Mouse (Mus musculus) midbrain, embryonic 14.5 days (tissue): ENCODE measurements around the gene Rnf157. TPM values are rescaled to one million over a fixed set of nuclear protein-coding genes. Genes with fewer than 3 reads are reported as not detected.

Source experiments
- ATAC-seq: fragments of 200-750 bp; cut with Nextera tagmentation; 2 replicates; pipeline ENCODE4 v1.8.0; 2017; ENCODE audit warnings: moderate number of reproducible peaks, moderate library complexity; ENCODE audit not compliant: low FRiP score, low TSS enrichment
- DNase-seq: peaks from one replicate; pipeline ENCODE4 v3.0.0-alpha.2; 2015
- H3K27ac ChIP-seq: fragments of 300-500 bp; sonication (generic); replicated peaks from 2 replicates; pipeline ENCODE4 v1.5.1; 2014; ENCODE audit warnings: mild to moderate bottlenecking, low read depth, low read length, moderate library complexity
- H3K27me3 ChIP-seq: fragments of 300-500 bp; sonication (generic); 2 replicates; pipeline ENCODE4 v1.6.1; 2014; ENCODE audit warnings: low read length, control low read depth, mixed read lengths; ENCODE audit not compliant: control insufficient read depth, insufficient read depth
- H3K36me3 ChIP-seq: fragments of 300-500 bp; sonication (generic); 2 replicates; pipeline ENCODE4 v1.6.1; 2014; ENCODE audit warnings: low read length, control low read depth; ENCODE audit not compliant: control insufficient read depth, insufficient read depth
- H3K4me1 ChIP-seq: fragments of 300-500 bp; sonication (generic); 2 replicates; pipeline ENCODE4 v1.6.1; 2014; ENCODE audit warnings: mild to moderate bottlenecking, antibody characterized with exemption, low read length, control low read depth; ENCODE audit not compliant: control insufficient read depth, insufficient read depth
- H3K4me2 ChIP-seq: fragments of 300-500 bp; sonication (generic); 2 replicates; pipeline ENCODE4 v1.6.1; 2014; ENCODE audit warnings: mild to moderate bottlenecking, low read length, moderate library complexity
- H3K4me3 ChIP-seq: fragments of 300-500 bp; sonication (generic); replicated peaks from 2 replicates; pipeline ENCODE4 v1.5.1; 2014; ENCODE audit warnings: low read depth, low read length
- H3K9ac ChIP-seq: fragments of 300-500 bp; sonication (generic); replicated peaks from 2 replicates; pipeline ENCODE4 v1.6.1; 2014; ENCODE audit warnings: mild to moderate bottlenecking, low read length, moderate library complexity
- H3K9me3 ChIP-seq: fragments of 300-500 bp; sonication (generic); 2 replicates; pipeline ENCODE4 v1.6.1; 2016; ENCODE audit warnings: low read length, control low read depth, mixed read lengths; ENCODE audit not compliant: control insufficient read depth
- WGBS: fragments of 180-500 bp; shearing (Covaris S2); extraction: QIAGEN DNeasy Blood & Tissue Kit; methylation state at CpG from one replicate; pipeline ENCODE4 v1.1.7; 2014; 5-methylcytosine and 5-hydroxymethylcytosine counted together
- polyA plus RNA-seq: library from polyadenylated mRNA; unstranded; fragments of >200 nt; fragmentation: Nextera tagmentation; extraction: Ambion mirVana; gene quantifications from 2 replicates; pipeline ENCODE4 v1.2.1, GENCODE M21; 2014

Gene Rnf157
- polyA plus RNA-seq, 1 experiment from 2014 or later, result 50.2 TPM

GRCm38 (mm10) chr11:116443935-116444334 is 31.1 kb upstream of the Rnf157 start:
- ATAC-seq, result no peak
- Histone ChIP-seq H3K4me1 (no peaks in the 10 kb centered on the region), H3K9me3 (no peaks in the 10 kb centered on the region), H3K27me3 (peaks cover 8% of the 10 kb centered on the region; the same call in 1 of the 2 replicates), H3K27ac (no peak overlapping the region), H3K4me2 (no peak overlapping the region), H3K36me3 (peaks cover 8% of the 10 kb centered on the region), H3K4me3 (no peak overlapping the region), H3K9ac (no peak overlapping the region)
- DNase-seq, result no peak
- WGBS, result 87% methylated on average over 6 of the region's 6 CpGs

- Histone ChIP-seq H3K36me3 (peaks cover 10% of the 10 kb centered on the region), H3K4me2 (no peak overlapping the region), H3K4me1 (no peaks in the 10 kb centered on the region), H3K4me3 (no peak overlapping the region), H3K27ac (no peak overlapping the region), H3K9me3 (no peaks in the 10 kb centered on the region), H3K27me3 (peaks cover 8% of the 10 kb centered on the region; the same call in 1 of the 2 replicates), H3K9ac (no peak overlapping the region)
- WGBS, result 90% methylated on average over 6 of the region's 6 CpGs
- no peak for ATAC-seq
- no peak for DNase-seq
These were observed 30.5 kb upstream of the Rnf157 start for GRCm38 (mm10) chr11:116443311-116443710.

DNA sequence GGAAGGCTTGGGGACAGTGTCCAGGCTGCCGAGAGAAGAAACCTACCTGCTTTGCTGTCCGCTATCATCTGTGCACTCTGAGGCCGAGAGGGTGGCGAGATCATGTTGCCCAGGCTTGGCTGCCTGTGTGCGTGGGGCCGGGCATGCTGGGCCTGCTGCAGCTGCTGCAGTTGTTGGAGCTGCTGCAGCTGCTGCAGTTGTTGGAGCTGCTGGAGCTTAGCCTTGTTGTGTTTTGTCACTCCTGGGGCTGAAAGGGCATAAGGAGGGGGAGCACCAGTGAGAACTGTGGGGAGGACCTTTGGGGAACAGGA is 30.0 kb upstream of the Rnf157 start:
- H3K27me3 ChIP-seq, result peaks cover 8% of the 10 kb centered on the region; the same call in 1 of the 2 replicates
- ATAC-seq, result no peak
- WGBS, result 83% methylated on average over 6 of the region's 6 CpGs
- no peak for DNase-seq
- no peak overlapping the region for H3K27ac ChIP-seq
- H3K4me3 ChIP-seq, result no peak overlapping the region
- H3K36me3 ChIP-seq, result peaks cover 10% of the 10 kb centered on the region
- H3K4me1 ChIP-seq, result no peaks in the 10 kb centered on the region
- no peaks in the 10 kb centered on the region for H3K9me3 ChIP-seq
- no peak overlapping the region for H3K9ac ChIP-seq
- H3K4me2 ChIP-seq, result no peak overlapping the region

DNA sequence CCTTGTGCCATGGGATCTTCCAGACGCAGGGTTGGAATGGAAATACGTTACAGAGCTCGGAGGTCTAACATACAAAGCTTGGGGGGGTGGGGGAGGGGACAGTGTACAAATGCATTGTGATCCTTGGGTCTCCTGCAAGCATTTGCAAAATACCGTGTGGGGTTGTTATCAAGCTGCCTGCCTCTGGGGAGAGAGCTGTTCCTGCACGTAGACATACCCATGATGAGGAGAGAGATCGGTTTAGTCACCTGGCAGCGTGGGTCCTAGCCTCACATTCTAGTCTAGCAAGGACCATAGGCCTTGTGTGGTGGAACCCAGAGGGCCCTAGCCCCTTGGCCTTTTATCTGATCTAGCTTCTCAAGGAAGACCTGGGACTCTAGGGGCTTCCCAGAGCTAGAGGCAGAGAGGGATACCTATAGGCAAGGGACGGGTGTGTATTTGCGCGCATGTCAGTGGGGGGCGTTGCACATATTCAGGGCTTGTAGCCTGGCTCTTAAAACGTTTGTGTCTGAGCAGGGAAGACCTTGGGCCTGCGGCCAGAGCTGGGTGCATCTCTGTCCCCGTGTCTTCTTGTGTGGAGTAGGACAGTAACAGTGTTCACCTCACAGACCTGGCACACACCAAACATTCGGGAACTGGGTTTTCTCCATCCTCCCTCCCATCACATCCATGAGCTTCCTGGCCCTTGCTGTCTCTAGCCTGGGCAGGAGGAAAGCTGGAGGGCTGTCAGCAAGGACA is 29.5 kb upstream of the Rnf157 start:
- Histone ChIP-seq H3K9me3 (no peaks in the 10 kb centered on the region), H3K9ac (no peak overlapping the region), H3K27me3 (peaks cover 8% of the 10 kb centered on the region; the same call in 1 of the 2 replicates), H3K4me2 (no peak overlapping the region), H3K36me3 (peaks cover 15% of the 10 kb centered on the region), H3K27ac (no peak overlapping the region), H3K4me3 (no peak overlapping the region), H3K4me1 (no peaks in the 10 kb centered on the region; the same call in 1 of the 2 replicates)
- 74% methylated on average over 15 of the region's 15 CpGs for WGBS
- ATAC-seq (no peak), DNase-seq (no peak)

- ATAC-seq, result no peak
- no peak overlapping the region for H3K4me3 ChIP-seq
These were observed 27.7 kb upstream of the Rnf157 start for GRCm38 (mm10) chr11:116440408-116441068.

GRCm38 (mm10) chr11:116439269-116440240 is 26.7 kb upstream of the Rnf157 start:
- WGBS, result 85% methylated on average over 19 of the region's 19 CpGs

More at GRCm38 (mm10) chr11:116440408-116441068, 27.7 kb upstream of the Rnf157 start:
- WGBS, result 85% methylated on average over 7 of the region's 7 CpGs
- no peak for DNase-seq
- no peak overlapping the region for H3K9ac ChIP-seq
- peaks cover 28% of the 10 kb centered on the region for H3K36me3 ChIP-seq
- H3K9me3 ChIP-seq, result no peaks in the 10 kb centered on the region
- H3K27me3 ChIP-seq, result no peaks in the 10 kb centered on the region
- peaks cover 16% of the 10 kb centered on the region for H3K4me1 ChIP-seq
- H3K4me2 ChIP-seq, result no peak overlapping the region
- no peak overlapping the region for H3K27ac ChIP-seq

DNA sequence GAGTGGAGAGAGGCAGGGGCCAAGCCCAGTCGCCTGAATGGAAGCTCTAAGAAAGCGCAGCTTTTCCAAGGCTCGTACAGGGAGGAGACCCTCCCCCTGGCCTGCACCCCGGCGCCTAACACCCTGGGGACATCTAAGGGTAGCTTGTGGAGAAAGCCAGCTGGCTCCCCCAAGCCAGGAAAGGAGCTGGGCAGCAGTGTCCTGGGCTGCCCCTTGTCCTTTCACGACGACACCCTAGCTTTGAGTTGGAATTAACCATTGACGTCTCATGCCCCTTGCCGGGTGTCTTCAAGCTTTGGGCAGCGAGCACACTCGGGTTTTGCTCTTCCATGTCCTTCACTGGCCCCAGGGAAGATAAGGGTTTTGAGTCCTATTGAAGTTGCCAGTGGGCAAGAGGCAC is 24.7 kb upstream of the Rnf157 start:
- ATAC-seq (no peak), DNase-seq (no peak)
- H3K4me2 ChIP-seq, result no peak overlapping the region
- WGBS, result 82% methylated on average over 11 of the region's 11 CpGs
- no peak overlapping the region for H3K27ac ChIP-seq
- H3K9me3 ChIP-seq, result no peaks in the 10 kb centered on the region
- H3K9ac ChIP-seq, result no peak overlapping the region
- peaks cover 28% of the 10 kb centered on the region for H3K36me3 ChIP-seq
- no peak overlapping the region for H3K4me3 ChIP-seq
- H3K27me3 ChIP-seq, result no peaks in the 10 kb centered on the region
- peaks cover 21% of the 10 kb centered on the region for H3K4me1 ChIP-seq

More at GRCm38 (mm10) chr11:116439269-116440240, 26.7 kb upstream of the Rnf157 start:
- Histone ChIP-seq H3K4me1 (peaks cover 21% of the 10 kb centered on the region), H3K9ac (no peak overlapping the region), H3K27me3 (no peaks in the 10 kb centered on the region), H3K9me3 (no peaks in the 10 kb centered on the region), H3K36me3 (peaks cover 28% of the 10 kb centered on the region), H3K27ac (no peak overlapping the region), H3K4me3 (no peak overlapping the region), H3K4me2 (no peak overlapping the region)
- ATAC-seq (no peak), DNase-seq (no peak)

GRCm38 (mm10) chr11:116436725-116437331 is 24.0 kb upstream of the Rnf157 start:
- no peak overlapping the region for H3K27ac ChIP-seq

More at GRCm38 (mm10) chr11:116436725-116437331, 24.0 kb upstream of the Rnf157 start:
- peak overlapping the region; percentile 31; the same call in 1 of the 2 replicates for H3K9ac ChIP-seq
- H3K4me1 ChIP-seq, result peaks cover 21% of the 10 kb centered on the region
- H3K27me3 ChIP-seq, result no peaks in the 10 kb centered on the region
- no peak overlapping the region for H3K4me3 ChIP-seq
- 62% methylated on average over 4 of the region's 4 CpGs for WGBS
- H3K9me3 ChIP-seq, result no peaks in the 10 kb centered on the region
- H3K4me2 ChIP-seq, result peak overlapping the region; percentile 71
- ATAC-seq (no peak), DNase-seq (no peak)
- H3K36me3 ChIP-seq, result peaks cover 28% of the 10 kb centered on the region
